Mouse (Mus musculus): ENCODE data around the gene Slc8b1.
"Not testable (repeated sequence)": the region's sequence is repeated elsewhere in the genome, so short reads cannot be mapped to it uniquely, and the experiment has no call there.

The Slc8b1 gene

DNA sequence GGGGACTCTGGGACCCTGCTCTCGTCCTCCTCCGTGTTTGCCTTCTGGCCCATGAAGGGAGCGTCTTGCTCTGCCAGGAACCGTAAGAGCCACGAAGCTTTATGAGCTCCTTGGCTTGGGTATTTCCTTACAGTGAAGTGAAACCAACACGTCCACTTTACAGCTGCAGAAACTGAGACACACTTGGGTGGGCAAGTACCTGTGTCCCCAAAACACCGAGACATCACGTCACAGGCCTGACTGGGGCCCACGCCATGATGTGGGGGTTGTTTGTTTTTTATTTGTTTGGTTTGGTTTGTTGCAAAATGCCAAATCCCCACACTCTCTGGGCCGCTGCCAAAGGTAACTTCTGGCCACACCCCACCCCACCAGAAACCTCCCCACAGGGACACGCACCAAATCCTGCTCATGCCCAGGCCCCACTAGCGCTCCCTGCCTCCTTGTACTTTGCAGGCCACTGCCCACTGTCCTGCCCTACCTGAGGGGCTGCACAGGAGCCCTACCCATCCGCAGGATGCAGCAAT is 15.2 kb upstream of the Slc8b1 start:
- DNase-seq (ENCODE audit: low spot score in 2 of 2), result no peak

GRCm38 (mm10) chr5:120497071-120497470 is 13.9 kb upstream of the Slc8b1 start:
- no peak for DNase-seq (ENCODE audit: low spot score in 2 of 2)

DNA sequence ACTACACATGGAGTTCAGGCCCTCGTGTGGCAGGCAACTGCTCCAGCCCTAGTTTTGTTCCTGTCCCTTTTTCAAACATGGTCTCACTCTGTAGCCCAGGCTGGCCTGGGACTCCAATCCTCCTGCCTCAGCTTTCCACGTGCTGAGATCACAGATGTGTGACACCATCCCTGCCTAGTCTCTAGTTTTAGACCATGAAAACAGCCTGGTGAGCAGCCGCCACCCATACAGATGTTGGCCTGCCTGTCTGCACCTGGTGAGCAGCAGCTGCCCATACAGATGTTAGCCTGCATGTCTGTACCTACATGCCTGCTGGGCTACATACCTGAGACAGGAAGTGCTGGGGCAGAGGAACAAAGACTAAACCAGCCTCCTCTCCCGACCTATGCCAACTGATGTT is 11.8 kb upstream of the Slc8b1 start:
- no peak for DNase-seq (ENCODE audit: low spot score in 2 of 2)

- not testable (repeated sequence) for DNase-seq (ENCODE audit: low spot score in 2 of 2)
Measured at GRCm38 (mm10) chr5:120500609-120501008, 10.4 kb upstream of the Slc8b1 start.

- DNase-seq (ENCODE audit: low spot score in 2 of 2), result no peak
Measured at GRCm38 (mm10) chr5:120502147-120502621, 8.8 kb upstream of the Slc8b1 start.

DNA sequence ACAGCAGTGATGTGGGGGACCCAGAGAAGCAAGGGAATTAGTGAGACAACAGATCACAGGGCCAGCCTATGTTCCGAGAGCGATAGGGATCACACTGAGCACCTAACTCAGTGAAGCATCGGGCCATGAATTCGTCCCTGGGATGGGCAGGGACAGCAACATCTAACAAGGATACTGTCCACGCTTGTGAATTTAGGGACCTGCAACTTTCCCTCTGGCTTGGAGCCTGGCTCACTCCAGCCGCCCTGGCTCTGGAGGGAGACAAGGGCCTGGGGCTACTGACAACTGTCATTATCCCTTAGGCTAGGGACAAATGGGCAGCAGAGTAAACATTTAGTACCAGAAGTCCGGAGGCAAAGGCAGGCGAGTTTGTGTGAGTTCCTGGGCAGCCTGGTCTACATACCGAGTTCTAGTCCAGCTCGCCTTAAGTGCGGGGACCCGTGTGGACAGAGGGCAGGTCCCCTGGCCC is 8.3 kb upstream of the Slc8b1 start:
- no peak for DNase-seq (ENCODE audit: low spot score in 2 of 2)

- DNase-seq (ENCODE audit: low spot score in 2 of 2), result peak; percentile 76 to 85
Measured at GRCm38 (mm10) chr5:120503144-120503795, 7.7 kb upstream of the Slc8b1 start, which contains the start of gene Plbd2. Gene Plbd2, minus strand, starts transcription at chr5:120503625.

DNA sequence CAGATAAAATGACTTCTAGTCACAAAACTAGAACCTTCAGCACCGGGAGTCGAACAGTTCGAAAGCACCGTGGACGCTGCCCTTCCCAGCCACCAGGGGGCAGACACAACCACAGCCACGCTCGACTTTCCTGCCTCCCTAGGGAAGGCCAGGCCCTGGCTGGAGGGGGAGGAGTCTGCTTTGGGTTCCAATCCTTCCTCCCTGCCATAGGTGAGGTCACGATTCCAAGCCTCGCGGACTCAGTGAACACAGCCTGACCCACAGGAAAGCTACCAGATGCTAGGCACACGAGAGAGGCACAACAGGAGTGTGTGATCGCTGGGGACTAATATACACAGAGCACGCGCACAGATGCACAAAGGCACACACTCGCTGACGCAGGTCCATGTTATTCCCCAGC is 5.6 kb upstream of the Slc8b1 start:
- peak; percentile 65 to 84 for DNase-seq (ENCODE audit: low spot score in 2 of 2)

- no peak for DNase-seq (ENCODE audit: low spot score in 2 of 2)
Measured at GRCm38 (mm10) chr5:120505781-120506180, 5.2 kb upstream of the Slc8b1 start.

GRCm38 (mm10) chr5:120506490-120506889 is 4.5 kb upstream of the Slc8b1 start:
- DNase-seq (ENCODE audit: low spot score in 2 of 2), result no peak

DNA sequence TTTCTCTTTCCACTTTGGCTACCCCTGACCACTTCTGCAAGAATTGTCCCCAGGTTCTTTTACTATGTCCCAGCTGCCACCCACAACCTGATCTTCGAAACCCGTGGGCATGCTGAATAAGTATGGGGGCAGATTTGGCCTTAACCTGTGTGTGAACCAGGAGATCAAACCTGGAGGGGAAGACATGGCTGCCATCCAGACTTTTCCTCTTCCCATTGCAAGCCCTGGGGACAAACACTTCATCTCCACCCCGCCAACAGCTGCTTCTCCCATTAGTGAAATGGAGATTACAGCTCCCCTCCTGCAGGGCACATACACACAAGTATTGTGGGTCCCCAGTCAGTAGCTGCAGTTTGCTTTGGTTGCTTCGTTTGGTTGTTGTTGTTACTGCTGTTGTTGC is 3.7 kb upstream of the Slc8b1 start:
- no peak for DNase-seq (ENCODE audit: low spot score in 2 of 2)

GRCm38 (mm10) chr5:120511643-120512220 is 764 bp downstream of the Slc8b1 start:
- DNase-seq (ENCODE audit: low spot score in 2 of 2), result no peak

- no peak for DNase-seq (ENCODE audit: low spot score in 2 of 2)
Measured at GRCm38 (mm10) chr5:120512911-120513555, 2.1 kb downstream of the Slc8b1 start.

- no peak for DNase-seq (ENCODE audit: low spot score in 2 of 2)
Measured at GRCm38 (mm10) chr5:120514031-120514677, 3.2 kb downstream of the Slc8b1 start.

DNA sequence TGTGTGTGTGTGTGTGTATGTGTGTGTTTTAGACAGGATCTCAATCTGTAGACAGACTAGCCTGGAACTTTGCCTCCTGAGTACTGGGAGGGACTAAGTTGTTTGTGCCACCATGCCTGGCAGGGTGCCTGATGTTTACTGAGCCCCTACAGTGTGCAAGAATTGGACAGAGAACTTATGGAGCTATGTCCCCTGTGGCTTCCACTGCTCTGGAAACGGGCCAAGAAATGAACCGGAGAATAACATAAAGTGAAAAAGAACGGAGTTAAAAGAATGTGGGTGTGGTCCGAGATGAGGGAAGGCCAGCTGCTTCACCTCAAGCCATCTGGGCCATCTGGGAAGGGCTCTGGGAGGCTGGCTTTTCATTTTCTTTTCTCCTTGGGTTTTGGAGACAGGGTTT is 3.8 kb downstream of the Slc8b1 start:
- no peak for DNase-seq (ENCODE audit: low spot score in 2 of 2)

DNA sequence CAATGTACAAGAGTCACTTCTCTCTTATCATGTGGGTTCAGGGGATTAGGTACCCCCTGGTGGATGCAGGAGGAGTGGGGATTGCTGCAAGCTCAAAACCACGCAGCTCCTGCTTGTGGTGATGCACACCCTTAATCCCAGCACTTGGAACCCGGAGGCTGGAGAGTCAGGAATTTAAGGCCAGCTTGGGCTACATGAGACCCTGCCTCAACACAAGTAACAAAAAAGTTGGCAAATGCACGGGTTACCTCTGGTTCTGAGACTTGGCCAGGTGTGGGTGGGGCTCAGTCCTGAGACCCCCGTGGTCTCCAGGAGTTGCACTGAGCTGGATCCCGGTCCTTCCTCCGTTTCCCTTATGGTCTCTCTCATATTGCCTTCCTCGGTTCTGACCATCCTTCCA is 4.5 kb downstream of the Slc8b1 start:
- no peak for DNase-seq (ENCODE audit: low spot score in 2 of 2)

DNA sequence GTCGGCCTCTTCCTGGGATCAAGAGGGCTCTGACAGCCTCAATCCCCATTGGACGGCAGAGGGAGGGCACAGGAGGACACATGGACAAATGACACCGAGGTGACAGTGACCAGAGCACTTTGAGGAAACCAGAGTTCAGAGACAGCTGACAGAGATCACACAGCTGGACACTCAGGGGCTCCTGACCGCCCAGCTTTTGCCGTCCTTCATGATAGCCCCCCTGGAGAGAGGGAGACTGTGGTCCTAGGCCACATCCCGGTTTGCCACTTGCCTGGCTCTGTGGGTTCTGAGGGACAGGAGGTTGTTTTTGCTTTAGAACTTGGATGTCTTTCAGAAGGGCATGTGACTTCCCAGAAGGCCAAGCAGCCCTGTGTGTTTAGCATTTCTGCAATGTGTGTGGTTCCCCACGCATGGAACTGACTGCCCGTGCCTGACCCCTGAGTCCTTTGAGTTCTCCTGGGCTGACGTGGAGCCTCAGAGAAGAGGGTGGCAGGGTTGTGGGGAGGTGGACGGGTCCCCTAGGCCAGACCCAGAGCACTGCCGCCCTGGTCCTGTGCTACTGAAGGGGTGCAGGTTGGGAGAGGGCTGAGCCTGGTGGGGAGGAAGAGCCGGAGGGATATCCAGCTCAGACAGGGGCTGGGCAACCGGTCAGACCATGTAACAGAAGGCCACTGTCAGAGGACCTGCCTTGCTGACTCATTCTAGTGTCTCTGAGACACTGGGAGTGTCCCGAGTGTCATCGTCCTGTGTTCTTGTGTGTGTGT is 5.4 kb downstream of the Slc8b1 start:
- no peak for DNase-seq (ENCODE audit: low spot score in 2 of 2)

- DNase-seq (ENCODE audit: low spot score in 2 of 2), result peak in 1 of 2 experiments; percentile 39
Measured at GRCm38 (mm10) chr5:120517552-120517951, 6.6 kb downstream of the Slc8b1 start.

- no peak for DNase-seq (ENCODE audit: low spot score in 2 of 2)
Measured at GRCm38 (mm10) chr5:120522649-120523048, 11.7 kb downstream of the Slc8b1 start.

DNA sequence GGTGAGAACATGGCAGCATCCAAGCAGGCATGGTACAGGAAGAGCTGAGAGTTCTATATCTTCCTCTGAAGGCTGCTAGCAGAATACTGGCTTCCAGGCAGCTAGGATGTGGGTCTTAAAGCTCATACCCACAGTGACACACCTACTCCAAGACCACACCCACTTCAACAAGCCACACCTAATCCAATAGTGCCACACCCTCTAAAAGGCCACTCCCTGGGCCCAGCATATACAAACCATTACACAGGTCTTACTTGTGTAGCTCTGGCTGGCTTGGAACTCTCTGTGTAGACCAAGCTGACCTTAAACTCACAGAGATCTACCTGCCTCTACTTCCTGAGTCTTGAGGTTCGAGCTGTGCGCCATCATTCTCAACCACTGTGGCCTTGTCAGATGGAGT is 13.8 kb downstream of the Slc8b1 start:
- no peak for DNase-seq (ENCODE audit: low spot score in 2 of 2)

DNA sequence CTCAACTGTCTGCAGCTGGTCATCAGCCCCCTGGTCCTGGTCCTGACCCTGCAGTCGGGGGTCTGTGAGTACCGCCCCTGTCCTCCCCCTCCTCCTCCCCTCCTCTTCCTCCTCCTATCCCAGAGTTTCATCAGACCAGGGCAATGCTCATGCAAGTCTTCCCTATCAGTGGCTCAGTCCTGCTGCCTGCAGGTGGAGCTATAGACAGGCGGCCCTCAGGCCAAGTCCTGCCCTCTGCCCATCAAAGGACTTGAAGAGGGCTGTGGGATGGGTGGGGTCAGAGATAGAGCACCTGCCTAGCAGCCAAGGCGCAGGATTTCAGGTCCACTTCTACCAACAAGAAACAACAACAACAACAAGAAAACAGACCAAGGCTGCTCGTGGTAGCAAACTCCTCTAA is 14.8 kb downstream of the Slc8b1 start:
- DNase-seq (ENCODE audit: low spot score in 2 of 2), result no peak

All from urinary bladder, postnatal 4 days (tissue).